ENCODE assay signal across 8 mouse cellular contexts in the genomic region with DNA sequence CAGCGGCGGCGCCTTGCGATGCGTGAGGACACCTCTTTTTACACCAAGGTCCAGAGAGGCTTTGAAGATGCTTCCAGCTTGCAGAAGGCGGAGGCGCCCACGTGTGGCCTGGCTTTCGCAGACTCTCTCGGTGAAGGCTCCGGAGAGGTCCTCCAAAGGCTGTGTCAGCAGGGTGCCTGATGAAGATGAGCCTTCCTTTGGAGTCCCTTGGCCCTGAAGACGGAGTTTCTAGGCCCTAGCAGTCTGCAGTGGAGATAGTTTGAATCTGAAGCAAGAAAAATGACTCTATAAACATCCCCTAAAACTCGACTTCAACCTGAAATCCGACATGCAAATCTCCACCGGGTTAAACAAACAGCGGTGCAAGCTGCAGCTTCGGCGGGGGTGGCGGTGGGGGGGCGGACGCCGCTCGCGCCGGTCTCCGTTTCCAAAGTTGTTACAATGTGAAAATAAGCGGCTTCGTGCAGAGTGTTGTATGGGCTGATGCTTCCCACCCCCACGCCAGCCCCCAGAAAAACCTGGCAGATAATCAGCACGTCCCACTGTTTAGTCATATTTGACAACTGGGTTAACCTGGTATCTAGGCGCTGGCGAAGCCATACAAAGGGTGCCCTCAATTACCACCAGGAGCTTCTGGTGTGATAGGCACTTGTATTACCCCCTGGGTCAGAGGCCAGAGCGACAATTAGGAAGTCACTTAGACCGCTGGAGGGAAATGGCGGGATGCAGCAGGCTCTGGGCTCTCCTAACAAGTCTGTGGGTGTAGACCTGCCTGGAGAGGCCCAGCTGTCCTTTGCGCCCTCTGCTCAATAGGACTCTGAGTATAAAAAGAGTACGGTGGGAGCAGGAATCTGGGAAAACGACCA. TPM values are rescaled to one million over a fixed set of nuclear protein-coding genes. Genes with fewer than 3 reads are reported as not detected.
DNase-seq lines count a peak whose midpoint lies in the region; ATAC-seq and TF ChIP-seq lines count a peak whose summit lies in the region.
"Had no signal": no experiment of that assay in that cellular context is flagged by ENCODE, and none has a peak within 500 bp of the region (broad histone marks: within the 10 kb centered on the region; RNA-seq: fewer than 3 reads in every experiment).

No protein-coding gene starts in this region.

- H3K27ac ChIP-seq in thymus, adult 2 months (ENCODE audit: control insufficient read depth, insufficient read depth, low read length), result no peak overlapping the region
- H3K27ac ChIP-seq in embryonic facial prominence, embryonic 15.5 days (replicated peaks), result peak overlapping the region; percentile 28; the same call in 1 of the 2 replicates
- H3K27ac ChIP-seq in hindbrain, postnatal 0 days, result no peak overlapping the region
- no peak overlapping the region for H3K27ac ChIP-seq in stomach, postnatal 0 days (replicated peaks)

- WGBS in thymus, adult 2 months, result 6% methylated on average over 38 of the region's 38 CpGs
- WGBS in embryonic facial prominence, embryonic 15.5 days, result 3% methylated on average over 38 of the region's 38 CpGs
- 2% methylated on average over 38 of the region's 38 CpGs for WGBS in hindbrain, postnatal 0 days
- WGBS in stomach, postnatal 0 days, result 3% methylated on average over 38 of the region's 38 CpGs

- no peak for TF ChIP-seq CTCF in thymus, adult 2 months (IDR thresholded peaks at IDR 0.05; ENCODE audit: borderline replicate concordance, control insufficient read depth, extremely low read depth, insufficient read depth, low read length, poor library complexity)
- TF ChIP-seq CTCF in hindbrain, postnatal 0 days (IDR thresholded peaks at IDR 0.05; ENCODE audit: low read depth), result peak; percentile 33
- peak; percentile 42 for TF ChIP-seq CTCF in stomach, postnatal 0 days (IDR thresholded peaks at IDR 0.05; ENCODE audit: low read depth)

- H3K36me3 ChIP-seq in thymus, adult 2 months (ENCODE audit: control insufficient read depth, insufficient read depth, low read length), result no peaks in the 10 kb centered on the region
- H3K36me3 ChIP-seq in embryonic facial prominence, embryonic 15.5 days, result no peaks in the 10 kb centered on the region
- no peaks in the 10 kb centered on the region for H3K36me3 ChIP-seq in hindbrain, postnatal 0 days (ENCODE audit: insufficient read depth, low read length)
- no peaks in the 10 kb centered on the region for H3K36me3 ChIP-seq in stomach, postnatal 0 days (ENCODE audit: control insufficient read depth, insufficient read depth, low read length)

- no peak overlapping the region for H3K9ac ChIP-seq in embryonic facial prominence, embryonic 15.5 days
- H3K9ac ChIP-seq in hindbrain, postnatal 0 days (replicated peaks; ENCODE audit: low read length), result no peak overlapping the region
- H3K9ac ChIP-seq in stomach, postnatal 0 days (ENCODE audit: low read length), result no peak overlapping the region

- peaks cover 53% of the 10 kb centered on the region for H3K27me3 ChIP-seq in thymus, adult 2 months (ENCODE audit: control insufficient read depth, insufficient read depth, low read length)
- peaks cover 64% of the 10 kb centered on the region for H3K27me3 ChIP-seq in embryonic facial prominence, embryonic 15.5 days
- peaks cover 57% of the 10 kb centered on the region for H3K27me3 ChIP-seq in hindbrain, postnatal 0 days (ENCODE audit: insufficient read depth, low read length)
- peaks cover 14% of the 10 kb centered on the region for H3K27me3 ChIP-seq in stomach, postnatal 0 days (ENCODE audit: control insufficient read depth, insufficient read depth, low read length)

- no peaks in the 10 kb centered on the region for H3K9me3 ChIP-seq in embryonic facial prominence, embryonic 15.5 days (replicated peaks)
- H3K9me3 ChIP-seq in hindbrain, postnatal 0 days (ENCODE audit: low read length), result no peaks in the 10 kb centered on the region
- no peaks in the 10 kb centered on the region for H3K9me3 ChIP-seq in stomach, postnatal 0 days (ENCODE audit: control insufficient read depth, low read length)

- peak overlapping the region; percentile 56 for H3K4me2 ChIP-seq in embryonic facial prominence, embryonic 15.5 days (replicated peaks)
- H3K4me2 ChIP-seq in hindbrain, postnatal 0 days (ENCODE audit: low read depth, low read length), result no peak overlapping the region; the same call in 1 of the 2 replicates
- H3K4me2 ChIP-seq in stomach, postnatal 0 days (replicated peaks; ENCODE audit: low read depth), result no peak overlapping the region

- no peak overlapping the region for H3K4me3 ChIP-seq in thymus, adult 2 months (ENCODE audit: control insufficient read depth, insufficient read depth, low read length)
- peak overlapping the region; percentile 45 for H3K4me3 ChIP-seq in embryonic facial prominence, embryonic 15.5 days (replicated peaks)
- H3K4me3 ChIP-seq in hindbrain, postnatal 0 days (ENCODE audit: low read length), result no peak overlapping the region
- no peak overlapping the region for H3K4me3 ChIP-seq in stomach, postnatal 0 days (ENCODE audit: low read depth, low read length)

- TF ChIP-seq EP300 in stomach, postnatal 0 days (optimal IDR thresholded peaks at IDR 0.05), result no peak

- peaks cover 42% of the 10 kb centered on the region for H3K4me1 ChIP-seq in thymus, adult 2 months (replicated peaks; ENCODE audit: control insufficient read depth, insufficient read depth, low read length)
- peaks cover 48% of the 10 kb centered on the region for H3K4me1 ChIP-seq in embryonic facial prominence, embryonic 15.5 days
- H3K4me1 ChIP-seq in hindbrain, postnatal 0 days (ENCODE audit: insufficient read depth, low read length), result 0 out of 2 replicates have a peak, but pooled peaks cover 4% of the 10 kb centered on the region
- 0 out of 2 replicates have a peak, but pooled peaks cover 4% of the 10 kb centered on the region for H3K4me1 ChIP-seq in stomach, postnatal 0 days (replicated peaks; ENCODE audit: control insufficient read depth, insufficient read depth)

- peak; percentile 21 for DNase-seq in thymus, postnatal 14 days
- no peak for DNase-seq in thymus, adult 2 months
- peak; percentile 47 for DNase-seq in hindbrain, postnatal 0 days (ENCODE audit: low spot score)
- DNase-seq in lung, postnatal 10 days, result peak; percentile 25
- peak; percentile 33 for DNase-seq in stomach, postnatal 0 days (ENCODE audit: low spot score)
- DNase-seq in T-cell, adult 2 months (ENCODE audit: low spot score), result no peak

- no peak for ATAC-seq in embryonic facial prominence, embryonic 15.5 days (ENCODE audit: insufficient number of reproducible peaks, low FRiP score, low TSS enrichment, low read depth)
- ATAC-seq in hindbrain, postnatal 0 days, result no peak
- ATAC-seq in stomach, postnatal 0 days (ENCODE audit: low FRiP score, low TSS enrichment), result no peak

- TF ChIP-seq POLR2A in thymus, adult 2 months (IDR thresholded peaks at IDR 0.05; ENCODE audit: control insufficient read depth, extremely low read depth, insufficient read depth, low read length, poor library complexity), result no peak

RNA-seq across cellular contexts. Expression of a gene that starts 0.9 kb away (rescaled TPM):
- polyA plus RNA-seq in thymus, adult 2 months (2012; rRNA removed), result not detected in 2 replicates
- polyA plus RNA-seq in embryonic facial prominence, embryonic 15.5 days (2015; fragmentation: Nextera tagmentation; extraction: Ambion mirVana), result 2.7 and 2.9 TPM in 2 replicates
- 1.7 and 3.8 TPM in 2 replicates for total RNA-seq in hindbrain, postnatal 0 days (2014; rRNA removed)
- 0.49 and 0.63 TPM in 2 replicates for polyA plus RNA-seq in hindbrain, postnatal 0 days (2015; fragmentation: Nextera tagmentation; extraction: Ambion mirVana)
- polyA plus RNA-seq in stomach, postnatal 0 days (2015; fragmentation: Nextera tagmentation; extraction: Ambion mirVana), result 0.02 TPM in 1 of 2 replicates, not detected in the other
- total RNA-seq: heart, postnatal 36 days had no signal

RNA-seq across cellular contexts. Expression of a gene that starts 41.6 kb away (rescaled TPM):
- polyA plus RNA-seq in thymus, adult 2 months (2012; rRNA removed), result 2.7 and 2.9 TPM in 2 replicates
- polyA plus RNA-seq in embryonic facial prominence, embryonic 15.5 days (2015; fragmentation: Nextera tagmentation; extraction: Ambion mirVana), result 14.1 and 14.7 TPM in 2 replicates
- 2.9 and 3.1 TPM in 2 replicates for total RNA-seq in hindbrain, postnatal 0 days (2014; rRNA removed)
- polyA plus RNA-seq in hindbrain, postnatal 0 days (2015; fragmentation: Nextera tagmentation; extraction: Ambion mirVana), result 6.2 and 7.1 TPM in 2 replicates
- polyA plus RNA-seq in stomach, postnatal 0 days (2015; fragmentation: Nextera tagmentation; extraction: Ambion mirVana), result 8.6 and 9.2 TPM in 2 replicates

RNA-seq across cellular contexts. Expression of a gene that starts 41.7 kb away (rescaled TPM):
- 3.1 and 3.6 TPM in 2 replicates for polyA plus RNA-seq in thymus, adult 2 months (2012; rRNA removed)
- 23.3 and 26.6 TPM in 2 replicates for polyA plus RNA-seq in embryonic facial prominence, embryonic 15.5 days (2015; fragmentation: Nextera tagmentation; extraction: Ambion mirVana)
- total RNA-seq in hindbrain, postnatal 0 days (2014; rRNA removed), result 2.4 and 3.3 TPM in 2 replicates
- 25.2 and 31.5 TPM in 2 replicates for polyA plus RNA-seq in hindbrain, postnatal 0 days (2015; fragmentation: Nextera tagmentation; extraction: Ambion mirVana)
- polyA plus RNA-seq in stomach, postnatal 0 days (2015; fragmentation: Nextera tagmentation; extraction: Ambion mirVana), result 17.3 and 19.6 TPM in 2 replicates

RNA-seq across cellular contexts. Expression of a gene that starts 52.1 kb away (rescaled TPM):
- 7.7 and 7.8 TPM in 2 replicates for polyA plus RNA-seq in thymus, adult 2 months (2012; rRNA removed)
- polyA plus RNA-seq in embryonic facial prominence, embryonic 15.5 days (2015; fragmentation: Nextera tagmentation; extraction: Ambion mirVana), result 90.7 and 91.1 TPM in 2 replicates
- total RNA-seq in hindbrain, postnatal 0 days (2014; rRNA removed), result 39.7 and 49.9 TPM in 2 replicates
- 102 and 105 TPM in 2 replicates for polyA plus RNA-seq in hindbrain, postnatal 0 days (2015; fragmentation: Nextera tagmentation; extraction: Ambion mirVana)
- 58.4 and 62.4 TPM in 2 replicates for polyA plus RNA-seq in stomach, postnatal 0 days (2015; fragmentation: Nextera tagmentation; extraction: Ambion mirVana)

Comparison
In these comparisons a context has a peak if more than half of its experiments do, and no peak if none do; other contexts are left out.
1. DNase-seq: peak in thymus, postnatal 14 days (single experiment), hindbrain, postnatal 0 days (single experiment), lung, postnatal 10 days (single experiment) and stomach, postnatal 0 days (single experiment); none in thymus, adult 2 months (single experiment) and T-cell, adult 2 months (single experiment).